Mouse (Mus musculus) thymus, adult 2 months (tissue): ENCODE results near the gene Ttll5.

Experiments used
- CTCF ChIP-seq: fragments of 200-500 bp; IDR thresholded peaks from 2 replicates; pipeline ENCODE4 v1.5.1; 2012; ENCODE audit warnings: mild to moderate bottlenecking, control low read depth, low read length, moderate library complexity, borderline replicate concordance; ENCODE audit not compliant: control insufficient read depth, poor library complexity, insufficient read depth; ENCODE audit errors: extremely low read depth
- POLR2A ChIP-seq: fragments of 200-500 bp; IDR thresholded peaks from 2 replicates; pipeline ENCODE4 v1.6.1; 2012; ENCODE audit warnings: mild to moderate bottlenecking, low read length, control low read depth, moderate library complexity; ENCODE audit not compliant: control insufficient read depth, poor library complexity, insufficient read depth; ENCODE audit errors: extremely low read depth

DNA sequence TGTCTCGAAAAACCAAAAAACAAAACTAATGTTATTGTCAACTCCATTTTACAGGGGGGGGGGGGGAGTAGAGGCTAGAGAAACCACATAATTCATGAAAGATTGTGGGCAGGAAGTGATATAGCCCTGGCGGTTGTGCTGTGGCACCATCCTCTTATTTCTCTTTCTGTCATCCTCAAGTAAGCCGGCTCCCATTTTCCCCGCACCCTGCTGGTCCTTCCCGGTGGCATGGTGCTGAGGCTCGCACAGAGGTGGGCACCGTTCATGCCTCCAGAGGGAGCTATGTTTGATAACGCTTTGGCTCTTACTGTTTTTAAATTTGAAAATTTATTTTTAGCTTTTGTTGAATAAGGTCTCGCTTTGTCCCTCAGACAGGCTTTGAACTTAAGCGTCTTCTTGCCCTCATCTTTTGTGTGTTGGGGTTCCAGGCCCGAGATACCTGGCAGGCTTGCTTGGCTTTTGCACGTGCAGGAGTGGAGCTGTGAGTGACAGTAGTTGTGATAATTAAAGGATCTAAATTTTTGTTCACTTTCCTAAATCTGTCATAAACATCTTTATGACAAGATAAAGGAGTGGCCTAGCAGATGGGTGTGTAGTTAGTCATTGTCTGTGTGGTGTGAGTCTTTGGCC, 15.0 kb downstream of the Ttll5 start:
- TF ChIP-seq CTCF (no peak), POLR2A (no peak)
